Mouse (Mus musculus) c-Kit-positive CD71-positive TER-119-negative erythroid progenitor cells, embryonic 14.5 days (primary cell): Measurements from ENCODE around the gene AC131692.1.

Experiments used
- DNase-seq: peaks from one replicate; pipeline ENCODE4 v3.0.0-alpha.2; 2013; ENCODE audit warnings: low read depth

Gene AC131692.1

GRCm38 (mm10) chr19:6067724-6068415, 26.3 kb upstream of the AC131692.1 start, which contains the start of gene Tm7sf2:
Tm7sf2 (minus strand) TSS chr19:6068373.
- DNase-seq, result peak; percentile 93

GRCm38 (mm10) chr19:6068951-6069350, 25.3 kb upstream of the AC131692.1 start:
- no peak for DNase-seq

GRCm38 (mm10) chr19:6069851-6070250, 24.4 kb upstream of the AC131692.1 start:
- no peak for DNase-seq

GRCm38 (mm10) chr19:6070571-6071250, 23.5 kb upstream of the AC131692.1 start:
- DNase-seq, result no peak

- DNase-seq, result no peak
Measured at GRCm38 (mm10) chr19:6071261-6071660, 23.0 kb upstream of the AC131692.1 start.

GRCm38 (mm10) chr19:6073889-6074288, 20.3 kb upstream of the AC131692.1 start:
- no peak for DNase-seq

- DNase-seq, result peak; percentile 90
Measured at GRCm38 (mm10) chr19:6076564-6077393, 17.4 kb upstream of the AC131692.1 start, which contains the start of gene Vps51. Vps51 (minus strand) TSS chr19:6077231.

- DNase-seq, result no peak
Measured at GRCm38 (mm10) chr19:6079983-6080480, 14.2 kb upstream of the AC131692.1 start, which contains the start of gene Tmem262. Tmem262 (plus strand) TSS chr19:6080033.

GRCm38 (mm10) chr19:6082156-6082555, 12.1 kb upstream of the AC131692.1 start, which contains the start of gene Gm28374:
Gm28374 (minus strand) TSS chr19:6082256.
- no peak for DNase-seq

- DNase-seq, result peak; percentile 99
Measured at GRCm38 (mm10) chr19:6084478-6085248, 9.6 kb upstream of the AC131692.1 start, which contains the start of the genes Zfpl1 and Cdca5. Zfpl1 (minus strand) TSS chr19:6084956. Cdca5 (plus strand) TSS chr19:6084983.

- peak; percentile 77 for DNase-seq
Measured at GRCm38 (mm10) chr19:6085417-6085879, 8.8 kb upstream of the AC131692.1 start.

- no peak for DNase-seq
Measured at GRCm38 (mm10) chr19:6088841-6089240, 5.4 kb upstream of the AC131692.1 start.

- no peak for DNase-seq
Measured at GRCm38 (mm10) chr19:6097847-6098246, 3.6 kb downstream of the AC131692.1 start.

- DNase-seq, result no peak
Measured at GRCm38 (mm10) chr19:6101186-6101585, 7.0 kb downstream of the AC131692.1 start.

- DNase-seq, result no peak
Measured at GRCm38 (mm10) chr19:6102169-6102853, 8.1 kb downstream of the AC131692.1 start.

GRCm38 (mm10) chr19:6104476-6104875, 10.3 kb downstream of the AC131692.1 start:
- no peak for DNase-seq

GRCm38 (mm10) chr19:6105586-6105985, 11.4 kb downstream of the AC131692.1 start, which contains the start of gene Naaladl1:
Naaladl1 (plus strand) TSS chr19:6105782.
- DNase-seq, result no peak

- DNase-seq, result no peak
Measured at GRCm38 (mm10) chr19:6113116-6113515, 18.9 kb downstream of the AC131692.1 start.

GRCm38 (mm10) chr19:6116113-6116850, 22.1 kb downstream of the AC131692.1 start:
- no peak for DNase-seq
